In the genomic region with DNA sequence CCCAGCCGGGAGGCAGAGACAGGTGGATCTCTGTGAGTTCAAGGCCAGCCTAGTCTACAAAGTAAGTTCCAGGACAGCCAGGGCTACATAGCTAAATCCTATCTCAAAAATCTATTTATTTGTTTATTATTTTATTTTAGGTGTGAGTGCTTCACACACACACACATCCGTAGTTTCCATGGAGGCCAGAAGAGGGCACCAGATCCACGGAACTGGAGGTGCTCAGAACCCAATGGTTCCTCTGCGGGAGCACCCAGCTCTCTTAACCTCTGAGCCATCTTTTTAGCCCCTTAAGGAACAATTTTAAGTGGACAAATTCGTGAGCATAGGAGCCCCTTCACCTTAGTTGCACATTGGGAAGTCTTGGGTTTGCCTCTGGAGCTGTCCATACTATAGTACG, we compare ENCODE assay signal across 9 mouse cellular contexts. TPM values are rescaled to one million over a fixed set of nuclear protein-coding genes. Genes with fewer than 3 reads are reported as not detected.
DNase-seq lines count a peak whose midpoint lies in the region; TF ChIP-seq lines count a peak whose summit lies in the region.
"Had no signal": no experiment of that assay in that cellular context is flagged by ENCODE, and none has a peak within 500 bp of the region (broad histone marks: within the 10 kb centered on the region; RNA-seq: fewer than 3 reads in every experiment).

No protein-coding gene starts in this region.

- intact Hi-C loops in gastrocnemius, adult 2 months (cut with DNase I), result no loop called here

- peak; percentile 48 for DNase-seq in gastrocnemius, adult 2 months
- no peak for DNase-seq in gastrocnemius, adult 8-10 months (ENCODE audit: low spot score in 2 of 2)
- DNase-seq in right cerebral cortex, adult 2 months (ENCODE audit: low spot score in 2 of 2), result peak; percentile 40 to 50
- DNase-seq in right cerebral cortex, postnatal 36 days (ENCODE audit: low spot score in 2 of 2), result no peak
- DNase-seq in cerebellum, adult 9-11 months, result peak; percentile 7
- peak; percentile 31 for DNase-seq in induced T-regulatory cell, adult 2 months (ENCODE audit: low read depth)
- peak; percentile 39 for DNase-seq in lung, postnatal 25 days (ENCODE audit: low spot score)
- DNase-seq in thymus, postnatal 36 days, result peak; percentile 13 to 22

- TF ChIP-seq CTCF in gastrocnemius, adult 2 months (IDR thresholded peaks at IDR 0.05), result peak; percentile 66

- no peak overlapping the region for H3K27ac ChIP-seq in gastrocnemius, adult 2 months
- H3K27ac ChIP-seq: neural tube, embryonic 12.5 days had no signal

- no peak overlapping the region for H3K4me3 ChIP-seq in gastrocnemius, adult 2 months
- H3K4me3 ChIP-seq: neural tube, embryonic 12.5 days had no signal

RNA-seq across cellular contexts. Expression of gene Slc28a3, which starts 20.0 kb away (rescaled TPM):
- total RNA-seq in gastrocnemius, adult 2 months (2021), result not detected
- total RNA-seq in gastrocnemius, adult 8-10 months (2022), result not detected

Comparison
In these comparisons a context has a peak if more than half of its experiments do, and no peak if none do; other contexts are left out.
1. DNase-seq: peak in gastrocnemius, adult 2 months (single experiment), right cerebral cortex, adult 2 months (2 of 2), cerebellum, adult 9-11 months (single experiment), induced T-regulatory cell, adult 2 months (single experiment), lung, postnatal 25 days (single experiment) and thymus, postnatal 36 days (2 of 2); none in gastrocnemius, adult 8-10 months (0 of 2) and right cerebral cortex, postnatal 36 days (0 of 2).